Mouse (Mus musculus) Patski (cell line): Measurements from ENCODE around the gene Coq8b. TPM values are rescaled to one million over a fixed set of nuclear protein-coding genes. Genes with fewer than 3 reads are reported as not detected.

Source experiments
- ATAC-seq: fragments of 100-300 bp; one replicate; pipeline ENCODE4 v1.8.0; 2021
- CTCF ChIA-PET: fragments of 350-600 bp; sonication (Branson Sonifier 250); formaldehyde crosslinking; loops from one replicate; lab custom pipeline; 2022; ENCODE audit warnings: inconsistent platforms; lab: Charles Lee
- POLR2A ChIA-PET: fragments of 350-600 bp; sonication (Branson Sonifier 250); formaldehyde crosslinking; loops from one replicate; lab custom pipeline; 2022; ENCODE audit warnings: antibody characterized with exemption, inconsistent platforms; lab: Charles Lee
- DNase-seq: peaks from one replicate; pipeline ENCODE4 v3.0.0-alpha.2; 2011; ENCODE audit warnings: low read depth, low spot score
- H3K27me3 ChIP-seq: fragments of 371-371 bp; one replicate; pipeline ENCODE4 v1.5.1; 2021
- CTCF ChIP-seq: fragments of 100-300 bp; IDR thresholded peaks from one replicate; pipeline ENCODE4 v1.5.1; 2021
- in situ Hi-C: fragments of 300-500 bp; cut with MboI; formaldehyde crosslinking; loops from 3 replicates; pipeline ENCODE4 v1.11.1; 2018; ENCODE audit warnings: low pct_unique_long_range_greater_than_20kb, mixed read lengths
- polyA plus RNA-seq: library from polyadenylated mRNA; unstranded; gene quantifications from one replicate; pipeline ENCODE4 v1.2.3, GENCODE M21; 2021

Gene Coq8b
- polyA plus RNA-seq, 1 experiment from 2014 or later: 39.6 TPM

- ChIA-PET CTCF (interaction anchor here (1.7 kb wide), 1 partner anchor 11 kb away, joined by 4 read pairs; no protein-coding TSS in a partner anchor), POLR2A (interaction anchor here (1.2 to 1.5 kb wide), 2 partner anchors 10 to 33 kb away, joined by 3 read pairs; no protein-coding TSS in a partner anchor)
- in situ Hi-C loops: loop anchor here (25.0 kb wide), 1 partner anchor 289 kb away; the partner anchor contains the start of genes Prx and Sertad1
- DNase-seq (no peak), ATAC-seq (no peak)
- TF ChIP-seq CTCF: no peak
- H3K27me3 ChIP-seq: no peaks in the 10 kb centered on the region
Measured at GRCm38 (mm10) chr7:27198355-27198754, 34.5 kb upstream of the Coq8b start.

GRCm38 (mm10) chr7:27198779-27199178 is 34.0 kb upstream of the Coq8b start:
- no peaks in the 10 kb centered on the region for H3K27me3 ChIP-seq
- DNase-seq (no peak), ATAC-seq (no peak)
- CTCF ChIA-PET: interaction anchor here (1.7 kb wide), 1 partner anchor 11 kb away, joined by 4 read pairs; no protein-coding TSS in a partner anchor
- POLR2A ChIA-PET: interaction anchor here (1.2 kb wide), 1 partner anchor 10 kb away, joined by 3 read pairs; no protein-coding TSS in a partner anchor
- in situ Hi-C loops: loop anchor here (25.0 kb wide), 1 partner anchor 289 kb away; the partner anchor contains the start of genes Prx and Sertad1
- no peak for TF ChIP-seq CTCF

- ChIA-PET POLR2A (no interaction called here), CTCF (interaction anchor here (0.9 kb wide), 1 partner anchor 10 kb away, joined by 3 read pairs; no protein-coding TSS in a partner anchor)
- no peak for DNase-seq
- no peaks in the 10 kb centered on the region for H3K27me3 ChIP-seq
- ATAC-seq: no peak
- no peak for TF ChIP-seq CTCF
- in situ Hi-C loops: no loop called here
Measured at GRCm38 (mm10) chr7:27203730-27204449, 28.9 kb upstream of the Coq8b start.

DNA sequence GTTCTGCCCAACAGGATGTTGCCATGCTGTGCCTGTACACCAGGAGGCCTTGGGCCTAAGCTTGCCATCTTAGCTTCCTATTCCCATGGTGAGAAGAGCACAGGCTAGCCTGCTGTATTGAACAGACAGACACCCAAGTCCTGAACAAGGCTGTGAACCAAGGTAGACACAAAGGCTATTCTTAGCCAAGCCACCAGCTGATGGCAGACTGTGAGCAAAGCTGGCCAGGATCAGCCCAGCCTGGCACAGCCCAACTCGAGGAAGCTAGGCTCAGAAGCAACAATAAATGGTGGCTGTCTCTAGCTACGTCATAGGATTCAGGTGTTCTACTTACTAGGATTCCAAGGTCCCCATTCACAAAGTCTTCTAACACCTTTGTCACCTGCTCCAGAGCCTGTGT is 20.2 kb upstream of the Coq8b start:
- ChIA-PET CTCF (no interaction called here), POLR2A (no interaction called here)
- in situ Hi-C loops: no loop called here
- no peaks in the 10 kb centered on the region for H3K27me3 ChIP-seq
- no peak for ATAC-seq
- TF ChIP-seq CTCF: no peak
- DNase-seq: no peak

- ATAC-seq (peak; percentile 35), DNase-seq (no peak)
- no peaks in the 10 kb centered on the region for H3K27me3 ChIP-seq
- ChIA-PET POLR2A (no interaction called here), CTCF (no interaction called here)
- TF ChIP-seq CTCF: no peak
- in situ Hi-C loops: no loop called here
Measured at GRCm38 (mm10) chr7:27218586-27218985, 14.2 kb upstream of the Coq8b start.

GRCm38 (mm10) chr7:27219937-27220336 is 12.9 kb upstream of the Coq8b start:
- ATAC-seq (no peak), DNase-seq (no peak)
- CTCF ChIA-PET: interaction anchor here (1.5 kb wide), 1 partner anchor 11 kb away, joined by 4 read pairs; no protein-coding TSS in a partner anchor
- POLR2A ChIA-PET: no interaction called here
- in situ Hi-C loops: no loop called here
- TF ChIP-seq CTCF: no peak
- no peaks in the 10 kb centered on the region for H3K27me3 ChIP-seq

DNA sequence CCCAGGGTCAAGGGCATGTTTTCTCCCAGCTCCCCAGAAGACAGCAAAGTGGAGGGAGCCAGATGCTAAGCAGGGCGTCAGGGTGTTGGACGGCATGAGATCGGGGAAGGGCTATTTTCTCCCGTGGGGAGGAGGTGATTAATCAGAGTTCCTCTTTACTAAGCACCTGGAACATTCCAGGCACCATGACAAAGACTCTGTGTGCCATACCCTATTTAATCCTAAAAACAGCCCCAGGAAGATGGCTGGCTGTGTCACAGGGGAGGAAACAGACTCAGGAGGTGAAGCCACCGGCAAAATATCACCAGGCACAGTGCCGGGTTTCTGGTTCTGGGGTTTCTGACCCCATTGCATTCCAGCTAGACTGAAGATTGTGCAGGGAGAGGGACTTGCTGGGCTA is 10.9 kb upstream of the Coq8b start:
- DNase-seq: no peak
- POLR2A ChIA-PET: no interaction called here
- no peaks in the 10 kb centered on the region for H3K27me3 ChIP-seq
- ATAC-seq: peak; percentile 23
- CTCF ChIA-PET: interaction anchor here (1.3 to 1.6 kb wide), 2 partner anchors 11 to 13 kb away, joined by 3 read pairs; partner anchors contain the start of gene Coq8b
- no peak for TF ChIP-seq CTCF
- in situ Hi-C loops: no loop called here

DNA sequence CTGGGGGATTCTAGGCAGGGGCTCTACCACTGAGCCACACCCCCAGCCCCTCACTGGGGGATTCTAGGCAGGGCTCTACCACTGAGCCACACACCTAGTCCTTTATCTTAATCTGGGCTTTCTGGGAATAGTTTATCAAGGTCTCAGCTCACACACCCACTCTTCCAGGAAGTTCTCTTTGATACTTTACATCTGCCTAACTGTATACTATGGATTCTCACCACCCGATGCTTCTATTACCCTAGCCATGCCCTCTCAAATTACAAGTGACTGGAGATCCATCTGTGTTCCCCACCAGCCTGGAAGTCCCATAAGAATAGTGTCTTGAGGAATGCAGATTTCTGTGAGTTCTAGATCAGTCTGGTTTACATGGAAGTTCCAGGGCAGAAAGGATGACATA is 10.3 kb upstream of the Coq8b start:
- ATAC-seq (no peak), DNase-seq (no peak)
- in situ Hi-C loops: no loop called here
- ChIA-PET CTCF (interaction anchor here (1.6 kb wide), 1 partner anchor 10 kb away, joined by 3 read pairs; the partner anchor contains the start of gene Coq8b), POLR2A (no interaction called here)
- no peak for TF ChIP-seq CTCF
- H3K27me3 ChIP-seq: no peaks in the 10 kb centered on the region

DNA sequence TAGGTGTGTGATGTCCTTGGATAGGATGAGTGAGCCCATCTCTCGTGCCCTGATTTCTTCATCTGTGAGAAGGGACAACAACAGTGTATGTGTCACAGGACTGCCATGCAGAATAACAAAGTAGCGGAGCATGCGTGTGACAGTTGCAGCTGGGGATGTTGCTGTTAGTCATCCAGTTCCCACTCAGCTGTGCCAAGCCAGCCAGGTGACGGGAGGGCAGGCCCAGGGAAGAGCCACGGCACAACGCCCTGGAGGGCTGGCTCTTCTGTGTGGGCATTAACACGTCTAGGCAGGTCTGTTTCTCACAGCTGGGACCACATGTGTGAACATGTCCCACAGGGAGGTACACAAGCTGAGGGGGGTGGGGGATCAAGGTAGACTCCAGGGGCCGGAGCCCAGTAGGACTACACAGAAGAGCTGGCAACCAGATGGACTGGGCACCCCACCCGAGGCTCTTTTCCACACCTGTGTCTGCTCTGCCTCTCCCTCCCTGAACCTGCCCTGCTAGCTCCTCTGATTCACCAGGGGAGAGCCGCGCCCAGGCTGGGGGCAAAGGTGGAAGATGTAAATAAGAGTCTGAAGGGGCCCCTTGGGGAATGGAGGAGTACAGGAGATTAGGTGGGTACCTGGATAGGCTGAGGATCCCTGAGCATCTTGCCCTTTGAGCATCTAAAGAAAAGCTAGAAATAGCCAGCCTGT is 7.8 kb upstream of the Coq8b start:
- POLR2A ChIA-PET: interaction anchor here (1.5 kb wide), 1 partner anchor 58 kb away, joined by 5 read pairs; the partner anchor contains the start of gene Egln2
- TF ChIP-seq CTCF: no peak
- H3K27me3 ChIP-seq: no peaks in the 10 kb centered on the region
- in situ Hi-C loops: no loop called here
- CTCF ChIA-PET: no interaction called here
- ATAC-seq: no peak
- DNase-seq: no peak

DNA sequence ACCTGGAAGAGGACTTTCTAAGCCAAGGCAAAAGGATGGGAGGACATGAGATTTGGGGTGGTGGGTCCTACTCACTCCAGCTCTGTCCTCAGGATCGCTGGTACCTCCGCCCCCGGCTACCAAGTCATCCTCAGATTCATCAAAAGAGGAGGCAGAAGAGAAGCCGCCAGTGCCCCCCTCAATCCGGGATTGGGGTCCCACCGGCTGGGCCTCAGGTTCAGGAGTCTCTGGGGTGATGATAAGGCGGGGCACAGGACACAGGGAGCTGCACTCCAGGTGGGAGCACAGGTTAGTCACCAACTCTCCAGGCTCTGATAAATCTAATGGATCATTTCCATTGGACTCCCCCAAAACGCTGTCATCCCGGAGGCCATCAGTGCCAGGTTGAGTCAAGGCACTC is 5.5 kb upstream of the Coq8b start:
- POLR2A ChIA-PET: no interaction called here
- in situ Hi-C loops: no loop called here
- no peaks in the 10 kb centered on the region for H3K27me3 ChIP-seq
- no peak for TF ChIP-seq CTCF
- ATAC-seq (no peak), DNase-seq (no peak)
- CTCF ChIA-PET: interaction anchor here (0.8 kb wide), 1 partner anchor 11 kb away, joined by 3 read pairs; no protein-coding TSS in a partner anchor
